Mouse (Mus musculus): ENCODE data around the gene Pdcd4.

Pdcd4 gene

DNA sequence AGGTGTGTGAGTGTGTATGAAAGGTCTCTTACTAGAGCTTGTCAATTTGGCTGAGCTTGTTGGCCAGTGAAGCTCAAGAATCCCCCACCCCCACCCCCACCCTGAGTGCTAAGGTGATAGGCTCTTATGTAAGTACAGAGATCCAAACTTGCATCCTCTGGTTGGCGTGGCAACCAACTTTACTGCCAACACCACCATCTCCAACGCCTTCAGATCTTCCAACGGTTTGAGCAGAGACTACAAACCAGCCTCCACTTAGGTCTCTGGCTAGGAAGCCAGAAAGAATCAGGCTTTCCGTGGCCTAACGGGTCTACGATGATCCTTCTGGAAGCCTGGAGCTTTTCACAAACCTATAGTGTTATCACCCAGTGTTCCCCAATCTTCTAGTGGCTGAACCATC lies 23.9 kb upstream of the Pdcd4 start:
- Histone ChIP-seq H3K9me3 (ENCODE audit: low read length) (no peaks in the 10 kb centered on the region), H3K4me1 (replicated peaks; ENCODE audit: low read depth, low read length) (no peaks in the 10 kb centered on the region), H3K27me3 (ENCODE audit: insufficient read depth, low read length) (peaks cover 17% of the 10 kb centered on the region), H3K4me3 (replicated peaks; ENCODE audit: low read length) (no peak overlapping the region), H3K36me3 (ENCODE audit: insufficient read depth, low read length) (no peaks in the 10 kb centered on the region)
- TF ChIP-seq CTCF (conservative IDR thresholded peaks at IDR 0.05; ENCODE audit: low read length) (no peak), POU5F1 (IDR thresholded peaks at IDR 0.05; ENCODE audit: borderline replicate concordance, low read length) (no peak), NANOG (IDR thresholded peaks at IDR 0.05; ENCODE audit: borderline replicate concordance, low read length) (no peak)

DNA sequence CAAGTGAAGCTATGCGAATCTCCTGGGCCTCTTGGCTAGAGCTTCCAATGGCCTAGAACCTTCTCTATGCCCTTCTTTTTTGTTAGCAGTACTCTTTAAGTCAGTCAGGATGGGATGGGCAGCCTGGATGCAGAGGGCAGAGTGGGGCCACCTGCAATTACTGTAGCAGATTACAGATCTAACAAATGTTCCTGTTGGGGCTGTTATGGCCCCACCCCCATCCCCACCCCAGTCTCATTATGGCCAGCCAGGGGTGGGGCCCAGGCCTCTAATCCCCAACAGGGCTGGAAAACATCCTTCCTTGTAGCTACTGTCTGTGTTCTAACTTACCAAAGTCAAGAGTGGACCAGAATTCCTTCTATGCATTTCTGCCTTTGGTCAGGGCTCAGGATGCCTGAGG lies 23.2 kb upstream of the Pdcd4 start:
- peaks cover 17% of the 10 kb centered on the region for H3K27me3 ChIP-seq (ENCODE audit: insufficient read depth, low read length)
- TF ChIP-seq CTCF (conservative IDR thresholded peaks at IDR 0.05; ENCODE audit: low read length) = no peak
- no peak for TF ChIP-seq NANOG (IDR thresholded peaks at IDR 0.05; ENCODE audit: borderline replicate concordance, low read length)
- TF ChIP-seq POU5F1 (IDR thresholded peaks at IDR 0.05; ENCODE audit: borderline replicate concordance, low read length) = no peak
- no peaks in the 10 kb centered on the region for H3K9me3 ChIP-seq (ENCODE audit: low read length)
- H3K4me1 ChIP-seq (replicated peaks; ENCODE audit: low read depth, low read length) = no peaks in the 10 kb centered on the region
- no peak overlapping the region for H3K4me3 ChIP-seq (replicated peaks; ENCODE audit: low read length)
- H3K36me3 ChIP-seq (ENCODE audit: insufficient read depth, low read length) = no peaks in the 10 kb centered on the region

DNA sequence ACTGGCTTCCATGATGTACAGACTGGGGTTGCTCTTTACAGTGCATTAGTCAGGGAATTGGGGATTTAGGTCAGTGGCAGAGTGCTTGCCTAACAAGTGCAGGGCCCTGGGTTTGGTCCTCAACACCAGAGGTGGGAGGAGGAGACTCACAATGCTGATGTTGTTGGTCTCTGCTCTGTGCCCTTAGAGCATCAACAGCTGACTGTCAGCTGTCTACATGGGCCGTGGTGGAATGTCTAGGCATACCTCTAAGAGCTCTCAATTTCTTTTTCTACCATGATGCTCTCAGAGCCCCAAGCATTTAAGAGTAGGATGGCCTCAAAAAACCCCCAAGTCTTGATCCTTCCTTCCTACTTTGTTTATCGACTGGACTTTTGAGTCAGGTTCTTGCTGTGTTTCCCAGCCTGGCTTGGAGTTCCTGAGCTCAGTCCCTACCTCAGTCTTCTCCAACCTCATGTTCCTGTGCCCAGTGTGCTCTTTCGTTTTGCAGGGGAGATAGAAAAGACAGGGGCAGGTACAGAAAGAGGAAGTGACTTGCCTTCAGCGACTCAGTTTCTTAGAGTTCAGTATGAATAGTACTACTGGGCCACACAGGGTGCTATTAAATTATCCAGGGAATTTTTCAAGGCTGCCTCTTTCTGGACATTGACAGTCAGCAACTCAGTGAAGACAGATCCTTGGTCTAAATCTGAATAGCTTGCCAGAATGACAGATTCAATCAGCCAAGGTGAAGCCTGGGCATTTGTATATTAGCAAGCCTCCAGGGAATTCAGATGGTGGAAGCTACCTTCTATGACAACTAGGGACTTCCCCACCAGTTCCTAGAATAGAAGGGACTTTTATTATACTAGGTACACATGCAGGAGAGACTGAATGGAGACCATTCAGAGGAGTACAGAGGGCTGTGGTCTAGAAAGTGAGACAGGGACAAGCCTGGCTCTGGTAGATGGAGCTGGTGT lies 22.3 kb upstream of the Pdcd4 start:
- Histone ChIP-seq H3K4me3 (replicated peaks; ENCODE audit: low read length) (no peak overlapping the region), H3K27me3 (ENCODE audit: insufficient read depth, low read length) (peaks cover 17% of the 10 kb centered on the region), H3K36me3 (ENCODE audit: insufficient read depth, low read length) (no peaks in the 10 kb centered on the region), H3K9me3 (ENCODE audit: low read length) (no peaks in the 10 kb centered on the region), H3K4me1 (replicated peaks; ENCODE audit: low read depth, low read length) (no peaks in the 10 kb centered on the region)
- TF ChIP-seq CTCF (conservative IDR thresholded peaks at IDR 0.05; ENCODE audit: low read length) = no peak
- TF ChIP-seq NANOG (IDR thresholded peaks at IDR 0.05; ENCODE audit: borderline replicate concordance, low read length) = no peak
- TF ChIP-seq POU5F1 (IDR thresholded peaks at IDR 0.05; ENCODE audit: borderline replicate concordance, low read length) = no peak

DNA sequence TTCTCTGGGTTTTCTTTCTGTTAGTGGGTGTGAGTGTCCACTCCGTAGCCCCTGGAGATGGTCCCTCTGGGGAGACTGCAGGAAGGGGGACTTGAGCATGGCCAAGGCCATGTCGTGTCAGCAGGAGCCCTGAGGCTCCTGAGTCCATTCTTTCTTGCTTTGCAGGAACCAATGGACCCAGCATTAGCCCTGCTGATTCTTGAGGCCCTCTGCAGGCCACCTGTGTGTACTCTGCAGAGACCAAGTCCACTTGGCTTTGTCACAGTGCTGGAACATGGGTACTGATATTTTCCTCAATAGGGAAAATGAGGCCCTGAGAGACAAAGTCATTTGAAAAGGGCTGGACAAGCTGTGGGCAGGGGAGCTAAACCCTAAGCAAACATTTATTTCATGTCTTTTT lies 21.5 kb upstream of the Pdcd4 start:
- H3K4me1 ChIP-seq (replicated peaks; ENCODE audit: low read depth, low read length) = no peaks in the 10 kb centered on the region
- H3K36me3 ChIP-seq (ENCODE audit: insufficient read depth, low read length) = no peaks in the 10 kb centered on the region
- TF ChIP-seq NANOG (IDR thresholded peaks at IDR 0.05; ENCODE audit: borderline replicate concordance, low read length) = no peak
- no peak for TF ChIP-seq CTCF (conservative IDR thresholded peaks at IDR 0.05; ENCODE audit: low read length)
- TF ChIP-seq POU5F1 (IDR thresholded peaks at IDR 0.05; ENCODE audit: borderline replicate concordance, low read length) = no peak
- H3K9me3 ChIP-seq (ENCODE audit: low read length) = no peaks in the 10 kb centered on the region
- no peak overlapping the region for H3K4me3 ChIP-seq (replicated peaks; ENCODE audit: low read length)
- peaks cover 17% of the 10 kb centered on the region for H3K27me3 ChIP-seq (ENCODE audit: insufficient read depth, low read length)

DNA sequence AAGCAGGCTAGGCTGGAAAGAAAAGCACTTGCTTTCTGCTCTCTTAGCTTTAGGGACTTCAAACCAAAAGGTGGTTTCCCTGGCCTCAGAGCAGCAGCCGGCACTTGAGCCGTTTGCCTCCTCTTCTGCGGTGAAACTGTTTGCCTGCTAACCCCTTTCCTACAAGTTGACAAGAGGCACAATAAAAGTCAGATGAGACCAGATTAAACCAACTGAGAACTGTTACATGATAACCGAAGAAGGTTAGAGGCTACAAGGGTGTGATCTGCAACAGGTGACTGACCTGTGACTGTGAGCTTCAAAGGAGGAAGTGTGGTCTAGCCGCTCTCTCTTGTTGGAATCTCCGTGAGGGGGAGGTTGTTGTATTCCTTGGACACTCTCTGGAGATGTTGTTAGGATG lies 20.5 kb upstream of the Pdcd4 start:
- Histone ChIP-seq H3K9me3 (ENCODE audit: low read length) (no peaks in the 10 kb centered on the region), H3K4me3 (replicated peaks; ENCODE audit: low read length) (no peak overlapping the region), H3K36me3 (ENCODE audit: insufficient read depth, low read length) (no peaks in the 10 kb centered on the region), H3K4me1 (replicated peaks; ENCODE audit: low read depth, low read length) (no peaks in the 10 kb centered on the region), H3K27me3 (ENCODE audit: insufficient read depth, low read length) (peaks cover 17% of the 10 kb centered on the region)
- TF ChIP-seq NANOG (IDR thresholded peaks at IDR 0.05; ENCODE audit: borderline replicate concordance, low read length) (no peak), CTCF (conservative IDR thresholded peaks at IDR 0.05; ENCODE audit: low read length) (no peak), POU5F1 (IDR thresholded peaks at IDR 0.05; ENCODE audit: borderline replicate concordance, low read length) (no peak)

DNA sequence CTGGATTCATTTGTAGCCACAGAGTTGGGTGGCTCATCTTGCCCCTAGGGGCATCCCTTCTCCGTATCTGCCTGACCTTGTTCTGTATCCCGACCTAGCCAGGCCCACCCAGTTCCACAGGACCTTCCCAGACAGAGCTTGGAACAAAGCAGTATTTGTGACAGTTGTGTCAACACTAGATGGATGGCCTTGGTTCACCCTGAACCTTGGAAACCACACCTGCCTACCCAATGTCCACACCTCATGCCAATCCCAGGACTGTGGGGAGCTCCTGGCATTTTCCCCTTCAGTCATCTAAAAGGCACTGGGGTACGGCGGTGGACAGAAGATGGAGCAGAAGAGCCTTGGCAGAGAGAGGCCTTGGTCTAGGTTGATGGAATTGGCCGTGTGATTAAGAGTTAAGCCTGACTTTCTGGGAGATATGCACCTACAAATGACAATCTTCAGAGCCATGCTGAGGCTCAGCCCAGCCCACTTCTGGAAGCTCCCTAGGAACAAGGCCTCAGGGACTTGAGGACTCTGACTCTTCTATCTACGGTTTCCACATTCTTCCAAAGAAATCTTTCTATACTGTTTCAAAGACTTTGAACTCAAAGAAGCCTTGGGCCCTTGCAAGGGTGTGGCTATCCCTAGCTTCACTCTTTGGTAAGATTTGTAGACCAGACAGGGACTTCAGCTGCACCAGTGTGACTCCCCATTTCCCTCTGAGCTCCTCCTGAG lies 18.9 kb upstream of the Pdcd4 start:
- H3K4me3 ChIP-seq (replicated peaks; ENCODE audit: low read length) = no peak overlapping the region
- H3K36me3 ChIP-seq (ENCODE audit: insufficient read depth, low read length) = no peaks in the 10 kb centered on the region
- no peaks in the 10 kb centered on the region for H3K4me1 ChIP-seq (replicated peaks; ENCODE audit: low read depth, low read length)
- no peaks in the 10 kb centered on the region for H3K9me3 ChIP-seq (ENCODE audit: low read length)
- peaks cover 17% of the 10 kb centered on the region for H3K27me3 ChIP-seq (ENCODE audit: insufficient read depth, low read length)
- TF ChIP-seq NANOG (IDR thresholded peaks at IDR 0.05; ENCODE audit: borderline replicate concordance, low read length) (no peak), POU5F1 (IDR thresholded peaks at IDR 0.05; ENCODE audit: borderline replicate concordance, low read length) (no peak), CTCF (conservative IDR thresholded peaks at IDR 0.05; ENCODE audit: low read length) (no peak)

DNA sequence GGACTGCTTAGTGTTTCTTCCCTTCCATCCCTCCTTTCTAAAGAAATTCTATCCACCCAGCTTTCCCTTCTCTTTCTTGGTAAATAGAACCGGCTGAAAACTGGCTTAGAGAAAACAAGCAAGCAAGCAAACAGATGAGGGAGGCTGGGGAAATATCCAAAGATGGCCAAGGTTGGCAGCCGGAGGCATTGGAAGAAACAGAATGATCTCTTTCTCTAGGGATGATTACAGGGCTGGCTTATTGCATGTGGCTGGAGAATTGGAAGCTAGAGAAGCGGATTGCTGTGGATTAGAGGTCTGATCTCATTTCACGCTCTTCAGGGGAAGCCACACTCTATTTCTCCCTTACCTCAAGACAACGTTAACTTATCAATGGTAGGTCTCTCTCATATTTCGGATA lies 16.8 kb upstream of the Pdcd4 start:
- Histone ChIP-seq H3K4me3 (replicated peaks; ENCODE audit: low read length) (no peak overlapping the region), H3K4me1 (replicated peaks; ENCODE audit: low read depth, low read length) (peaks cover 4% of the 10 kb centered on the region; the same call in 1 of the 2 replicates), H3K36me3 (ENCODE audit: insufficient read depth, low read length) (no peaks in the 10 kb centered on the region), H3K9me3 (ENCODE audit: low read length) (peaks cover 2% of the 10 kb centered on the region; the same call in 1 of the 2 replicates), H3K27me3 (ENCODE audit: insufficient read depth, low read length) (peaks cover 17% of the 10 kb centered on the region)
- TF ChIP-seq POU5F1 (IDR thresholded peaks at IDR 0.05; ENCODE audit: borderline replicate concordance, low read length) (no peak), CTCF (conservative IDR thresholded peaks at IDR 0.05; ENCODE audit: low read length) (no peak), NANOG (IDR thresholded peaks at IDR 0.05; ENCODE audit: borderline replicate concordance, low read length) (no peak)

DNA sequence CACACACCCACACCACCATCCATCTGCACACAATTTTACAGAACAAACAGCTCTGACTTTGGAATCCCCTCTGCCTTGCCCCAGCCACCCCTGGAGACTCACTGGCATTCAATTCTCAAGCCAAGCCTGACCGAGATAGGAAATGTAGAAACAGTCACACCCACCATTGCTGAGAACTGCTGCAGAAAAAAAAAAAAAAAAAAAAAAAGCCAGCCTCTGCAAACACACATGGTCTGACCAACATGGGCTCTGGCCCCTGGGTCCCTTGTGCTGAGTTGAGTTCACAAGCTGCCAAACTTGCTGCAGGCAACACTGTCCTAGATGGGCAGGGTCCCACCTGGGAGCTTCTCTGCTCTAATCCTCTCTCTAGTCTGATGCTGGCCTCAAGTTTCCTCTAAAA lies 14.3 kb upstream of the Pdcd4 start:
- H3K9me3 ChIP-seq (ENCODE audit: low read length) = peaks cover 5% of the 10 kb centered on the region
- no peaks in the 10 kb centered on the region for H3K27me3 ChIP-seq (ENCODE audit: insufficient read depth, low read length)
- no peaks in the 10 kb centered on the region for H3K36me3 ChIP-seq (ENCODE audit: insufficient read depth, low read length)
- TF ChIP-seq CTCF (conservative IDR thresholded peaks at IDR 0.05; ENCODE audit: low read length) (no peak), POU5F1 (IDR thresholded peaks at IDR 0.05; ENCODE audit: borderline replicate concordance, low read length) (no peak), NANOG (IDR thresholded peaks at IDR 0.05; ENCODE audit: borderline replicate concordance, low read length) (no peak)
- H3K4me1 ChIP-seq (replicated peaks; ENCODE audit: low read depth, low read length) = peaks cover 4% of the 10 kb centered on the region; the same call in 1 of the 2 replicates
- H3K4me3 ChIP-seq (replicated peaks; ENCODE audit: low read length) = no peak overlapping the region

Measured in E14TG2a.4 (cell line).